ENCODE assay signal across 16 mouse cellular contexts in genomic region chr11:85675244-85675643, GRCm38 (mm10).
DNase-seq lines count a peak whose midpoint lies in the region; ATAC-seq and TF ChIP-seq lines count a peak whose summit lies in the region.
"Had no signal": no experiment of that assay in that cellular context is flagged by ENCODE, and none has a peak within 500 bp of the region (broad histone marks: within the 10 kb centered on the region; RNA-seq: fewer than 3 reads in every experiment).

No protein-coding gene starts in this region.

- no peak overlapping the region for H3K9ac ChIP-seq in intestine, embryonic 14.5 days (ENCODE audit: low read length)
- no peak overlapping the region for H3K9ac ChIP-seq in intestine, postnatal 0 days (ENCODE audit: low read depth, low read length)
- H3K9ac ChIP-seq in lung, embryonic 16.5 days (ENCODE audit: low read length): no peak overlapping the region

- no peak for ATAC-seq in intestine, embryonic 14.5 days (replicated peaks; ENCODE audit: low FRiP score, low TSS enrichment, low read depth)
- no peak for ATAC-seq in intestine, postnatal 0 days
- peak; percentile 83 for ATAC-seq in lung, embryonic 16.5 days (ENCODE audit: low read depth)
- no peak for ATAC-seq in activated CD4-positive, CD25-positive, alpha-beta regulatory T cell, adult 4 months
- ATAC-seq: forebrain, embryonic 14.5 days; inflammation-experienced regulatory T-cells, adult 6 months had no signal

- H3K4me3 ChIP-seq in intestine, embryonic 14.5 days (ENCODE audit: low read depth, low read length): no peak overlapping the region
- no peak overlapping the region for H3K4me3 ChIP-seq in intestine, postnatal 0 days (ENCODE audit: low read depth, low read length)
- H3K4me3 ChIP-seq in lung, embryonic 16.5 days (ENCODE audit: low read length): no peak overlapping the region
- H3K4me3 ChIP-seq: left cerebral cortex, adult 2 months; megakaryocyte, embryonic 14.5 days; myocyte had no signal

- H3K36me3 ChIP-seq in intestine, embryonic 14.5 days (ENCODE audit: control insufficient read depth, insufficient read depth, low read length): no peaks in the 10 kb centered on the region
- H3K36me3 ChIP-seq in intestine, postnatal 0 days (ENCODE audit: control insufficient read depth, insufficient read depth): no peaks in the 10 kb centered on the region
- no peaks in the 10 kb centered on the region for H3K36me3 ChIP-seq in lung, embryonic 16.5 days (ENCODE audit: control insufficient read depth, insufficient read depth, low read length)

- no peak for DNase-seq in intestine, embryonic 14.5 days (ENCODE audit: low spot score)
- peak; percentile 11 for DNase-seq in ovary, adult 18-20 months (ENCODE audit: low spot score)
- no peak for DNase-seq in ovary, postnatal 36 days (ENCODE audit: low spot score)
- DNase-seq in right cerebral cortex, postnatal 25 days: no peak
- no peak for DNase-seq in spleen, postnatal 10 days (ENCODE audit: low spot score in 2 of 2)
- DNase-seq: cerebellum, adult 9-11 months; gastrocnemius, postnatal 25 days had no signal

- H3K27ac ChIP-seq in intestine, embryonic 14.5 days (ENCODE audit: low read depth): peak overlapping the region; percentile 14; the same call in 1 of the 2 replicates
- no peak overlapping the region; the same call in 1 of the 2 replicates for H3K27ac ChIP-seq in intestine, postnatal 0 days (ENCODE audit: low read depth, low read length)
- H3K27ac ChIP-seq in lung, embryonic 16.5 days (ENCODE audit: low read length): peak overlapping the region; percentile 91
- H3K27ac ChIP-seq: left cerebral cortex, adult 2 months had no signal

- H3K27me3 ChIP-seq in intestine, embryonic 14.5 days (replicated peaks; ENCODE audit: control insufficient read depth, insufficient read depth, low read length): no peaks in the 10 kb centered on the region
- H3K27me3 ChIP-seq in intestine, postnatal 0 days (replicated peaks; ENCODE audit: control insufficient read depth, insufficient read depth, low read length): no peaks in the 10 kb centered on the region
- H3K27me3 ChIP-seq in lung, embryonic 16.5 days (ENCODE audit: control insufficient read depth, insufficient read depth, low read depth, low read length): no peaks in the 10 kb centered on the region

- H3K4me2 ChIP-seq in intestine, embryonic 14.5 days (ENCODE audit: low read length): no peak overlapping the region
- no peak overlapping the region for H3K4me2 ChIP-seq in intestine, postnatal 0 days (replicated peaks; ENCODE audit: low read depth)
- H3K4me2 ChIP-seq in lung, embryonic 16.5 days (ENCODE audit: low read depth, low read length): no peak overlapping the region
- H3K4me2 ChIP-seq: liver, embryonic 11.5 days had no signal

- 30% methylated on average over 4 of the region's 4 CpGs for WGBS in intestine, embryonic 14.5 days
- 40% methylated on average over 4 of the region's 4 CpGs for WGBS in intestine, postnatal 0 days
- 13% methylated on average over 4 of the region's 4 CpGs for WGBS in lung, embryonic 16.5 days

- TF ChIP-seq CTCF in intestine, postnatal 0 days (IDR thresholded peaks at IDR 0.05; ENCODE audit: low read depth): no peak

- H3K9me3 ChIP-seq in intestine, embryonic 14.5 days (ENCODE audit: control insufficient read depth, low read length): no peaks in the 10 kb centered on the region
- H3K9me3 ChIP-seq in intestine, postnatal 0 days (ENCODE audit: control insufficient read depth): no peaks in the 10 kb centered on the region
- H3K9me3 ChIP-seq in lung, embryonic 16.5 days (ENCODE audit: control insufficient read depth, low read length): no peaks in the 10 kb centered on the region
- H3K9me3 ChIP-seq: megakaryocyte, embryonic 14.5 days had no signal

- peaks cover 16% of the 10 kb centered on the region for H3K4me1 ChIP-seq in intestine, embryonic 14.5 days (replicated peaks; ENCODE audit: control insufficient read depth, insufficient read depth, low read length)
- H3K4me1 ChIP-seq in intestine, postnatal 0 days (replicated peaks; ENCODE audit: control insufficient read depth, insufficient read depth, low read length): peaks cover 2% of the 10 kb centered on the region
- H3K4me1 ChIP-seq in lung, embryonic 16.5 days (replicated peaks; ENCODE audit: control insufficient read depth, insufficient read depth, low read length): peaks cover 41% of the 10 kb centered on the region
